Mouse (Mus musculus) thymus, postnatal 4 days (tissue): ENCODE results near the gene Ccdc141.

Source experiments
- DNase-seq: peaks from one replicate; pipeline ENCODE4 v3.0.0; 2021

Gene Ccdc141

DNA sequence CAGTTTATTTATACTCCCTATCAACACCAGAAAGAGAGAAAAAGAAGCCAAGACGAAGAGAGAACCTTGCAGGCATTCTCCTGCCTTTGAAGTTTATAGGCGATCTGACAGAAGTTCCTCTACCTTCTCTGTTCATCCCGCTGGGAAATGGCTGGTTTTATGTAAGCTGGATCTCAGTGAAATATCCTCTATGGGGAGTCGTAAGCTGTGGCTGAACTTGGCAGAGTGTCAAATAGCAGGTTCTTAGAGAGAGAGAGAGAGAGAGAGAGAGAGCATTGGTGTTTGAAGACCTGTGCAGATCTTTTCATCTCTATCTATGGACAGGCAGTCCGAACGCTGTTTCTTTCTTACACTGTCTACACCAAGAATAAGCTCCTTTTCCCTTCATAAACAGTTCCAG is 2.9 kb upstream of the Ccdc141 start:
- DNase-seq = no peak

DNA sequence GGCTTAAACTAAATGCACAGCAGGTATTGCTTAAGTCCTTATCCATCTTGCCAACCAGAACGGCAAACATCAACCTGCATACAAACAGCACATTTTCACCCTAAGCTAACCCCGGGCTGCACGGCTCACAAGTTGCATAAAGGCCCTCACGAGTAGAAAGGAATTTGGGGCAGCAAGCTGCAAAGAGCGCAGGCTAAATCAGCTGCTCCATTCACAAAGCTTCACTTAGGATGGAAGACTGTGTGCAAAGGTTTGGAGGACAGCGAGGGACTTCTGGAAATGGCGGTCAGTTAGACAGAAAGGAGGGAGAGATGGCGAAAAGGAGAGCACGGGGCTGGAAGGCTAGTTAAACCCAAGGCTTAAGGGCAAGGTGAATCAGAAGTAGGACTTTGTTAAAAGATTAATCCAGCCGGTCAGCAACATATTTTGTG is 1.8 kb upstream of the Ccdc141 start:
- DNase-seq = no peak

- peak; percentile 12 for DNase-seq
These were observed 1.2 kb upstream of the Ccdc141 start for GRCm38 (mm10) chr2:77171444-77172240.

DNA sequence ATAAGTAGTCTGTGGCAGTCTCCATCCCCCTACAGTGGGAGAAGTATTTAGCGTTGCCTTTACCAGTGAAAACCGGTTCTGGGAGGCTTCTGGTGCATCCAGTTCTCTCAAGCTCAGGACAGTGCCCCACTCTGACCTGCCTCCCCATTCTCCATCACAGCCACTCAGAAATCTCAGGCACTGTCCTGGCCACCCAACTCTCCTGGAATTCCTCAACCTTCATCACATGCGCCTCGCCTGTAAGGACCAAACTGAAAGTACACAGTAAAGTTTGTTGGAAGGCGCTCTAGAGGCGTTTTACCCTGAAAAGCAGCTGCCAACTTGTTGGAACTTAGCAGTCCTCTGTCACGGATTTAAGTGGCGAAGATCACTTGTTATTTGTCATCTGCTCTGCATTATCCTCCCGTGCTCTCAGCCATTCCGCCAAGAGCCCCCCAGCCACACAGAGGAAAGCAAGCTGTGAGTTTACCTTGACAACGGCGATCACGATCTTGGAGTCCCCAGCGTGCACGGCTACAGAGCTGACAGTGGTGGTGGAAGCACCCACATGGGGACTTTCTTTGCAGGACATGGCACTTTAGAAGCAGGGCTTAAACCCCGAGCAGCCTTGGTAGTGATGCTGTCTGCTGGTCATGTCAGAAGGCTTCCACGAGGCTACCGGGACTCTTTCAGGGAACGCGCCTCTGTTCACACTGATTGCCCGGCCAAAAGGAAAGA is 362 bp downstream of the Ccdc141 start:
- peak; percentile 54 for DNase-seq

DNA sequence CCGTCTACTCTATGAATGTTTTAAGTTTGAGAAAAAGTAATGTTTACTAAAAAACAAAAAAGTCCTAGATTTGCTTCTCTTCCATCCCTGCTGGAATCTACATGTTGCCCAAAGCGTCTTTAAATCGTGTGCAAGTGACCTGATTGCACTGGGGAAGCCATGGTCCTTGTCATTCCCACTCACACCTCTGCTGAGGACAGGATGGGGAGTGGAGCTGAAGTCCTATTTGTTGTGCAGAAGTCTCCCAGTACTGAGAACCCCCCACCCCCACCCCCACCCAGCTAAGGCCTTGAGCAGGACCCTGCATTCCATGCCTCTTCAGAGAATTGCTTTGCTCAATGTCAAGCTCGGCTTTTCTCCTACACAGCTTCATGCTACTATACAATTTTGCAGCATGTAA is 1.2 kb downstream of the Ccdc141 start:
- DNase-seq = no peak

DNA sequence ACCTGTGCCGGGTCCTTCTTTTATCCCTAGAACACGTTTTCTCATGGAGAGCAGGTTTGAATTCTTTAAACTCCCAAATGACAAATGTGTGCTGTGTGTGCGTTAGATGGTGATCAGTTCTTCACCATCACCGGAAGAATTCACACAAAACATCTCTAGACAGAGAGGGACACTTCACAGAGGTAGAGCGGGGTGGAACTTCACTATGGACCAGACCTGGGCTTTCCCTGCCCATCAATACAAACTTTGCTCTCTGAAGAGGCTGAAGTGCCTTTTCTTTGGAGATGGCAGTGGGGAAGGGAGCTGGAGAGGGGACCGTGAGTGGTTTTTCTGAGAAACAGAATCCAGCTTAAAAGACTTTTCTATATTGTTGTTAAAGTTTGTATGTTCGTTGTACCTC is 1.7 kb downstream of the Ccdc141 start:
- no peak for DNase-seq

GRCm38 (mm10) chr2:77168081-77168685 is 2.3 kb downstream of the Ccdc141 start:
- DNase-seq = no peak

- no peak for DNase-seq
These were observed 4.1 kb downstream of the Ccdc141 start for GRCm38 (mm10) chr2:77166366-77166765.

DNA sequence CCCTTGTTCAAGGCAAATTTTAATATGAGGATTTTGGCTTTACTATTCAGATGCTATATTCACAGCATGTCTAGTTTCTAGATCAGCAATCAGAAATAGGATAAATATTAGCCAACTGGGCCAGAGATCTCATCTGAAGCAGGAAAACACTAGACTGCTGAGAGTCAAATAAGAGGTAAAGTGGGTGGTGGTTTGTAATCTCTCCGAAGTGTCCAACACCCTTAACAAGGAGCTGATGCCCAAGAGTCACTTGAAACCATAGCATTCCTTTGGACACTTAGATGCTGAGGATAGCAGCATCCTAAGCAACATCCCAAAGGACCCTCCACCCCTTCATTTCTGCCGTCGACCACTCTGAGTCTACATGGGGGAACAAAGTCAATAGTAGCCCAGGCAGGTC is 5.8 kb downstream of the Ccdc141 start:
- DNase-seq = no peak

DNA sequence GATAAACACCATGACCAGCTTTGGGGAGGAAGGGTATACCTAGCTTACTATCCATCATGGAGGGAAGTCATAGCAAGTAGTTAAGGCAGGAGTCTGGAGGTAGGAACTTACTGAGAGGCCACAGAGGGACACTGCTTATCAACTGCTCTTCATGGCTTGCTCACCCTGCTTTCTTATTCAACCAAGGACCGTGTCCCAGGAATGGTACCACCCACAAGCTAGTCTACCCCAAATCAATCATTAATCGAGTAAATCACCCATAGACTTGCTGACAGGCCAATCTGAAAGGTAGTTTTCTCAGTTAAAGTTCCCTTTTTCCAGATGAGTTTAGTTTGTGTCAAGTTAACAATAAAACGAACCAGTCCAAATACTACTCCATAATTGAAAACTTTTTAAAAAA is 7.1 kb downstream of the Ccdc141 start:
- no peak for DNase-seq

- DNase-seq = no peak
These were observed 8.3 kb downstream of the Ccdc141 start for GRCm38 (mm10) chr2:77162135-77162534.

DNA sequence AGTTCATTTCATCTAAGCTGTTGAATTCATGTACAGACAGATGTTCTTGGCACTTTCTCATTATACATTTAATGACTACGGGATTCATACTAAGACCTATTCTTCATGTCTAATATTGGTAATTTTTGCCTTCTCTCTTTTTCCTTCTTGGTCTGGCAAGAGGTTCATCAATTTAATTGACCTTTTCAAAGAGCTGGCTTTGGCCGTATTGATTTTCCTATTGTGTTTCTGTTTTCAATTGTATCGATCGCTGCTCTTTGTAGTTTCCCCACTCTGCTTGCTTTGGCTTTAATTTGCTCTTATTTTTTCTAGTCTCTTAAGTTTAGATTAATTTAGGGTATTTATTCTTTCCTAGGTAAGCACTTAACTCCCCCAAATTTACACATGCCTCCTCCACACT is 12.9 kb downstream of the Ccdc141 start:
- DNase-seq = no peak

DNA sequence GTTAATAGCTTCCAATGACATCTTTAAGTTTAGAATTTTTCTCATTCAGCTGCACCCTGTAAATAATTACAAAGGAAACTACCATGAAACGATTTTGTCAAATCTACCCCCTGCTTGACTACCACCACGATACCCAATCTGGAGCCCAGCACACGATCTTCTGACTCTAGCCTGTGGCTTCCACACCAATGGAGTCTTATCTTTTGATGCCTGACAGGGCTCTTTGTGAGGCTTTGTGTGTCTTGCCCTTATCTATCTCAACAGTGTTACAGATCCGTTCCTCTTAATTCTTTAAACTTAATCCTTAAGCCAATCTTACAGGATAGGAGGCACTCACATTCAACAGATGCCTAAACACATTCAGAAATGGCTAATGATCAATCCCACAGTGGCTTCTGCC is 16.4 kb downstream of the Ccdc141 start:
- DNase-seq = no peak

DNA sequence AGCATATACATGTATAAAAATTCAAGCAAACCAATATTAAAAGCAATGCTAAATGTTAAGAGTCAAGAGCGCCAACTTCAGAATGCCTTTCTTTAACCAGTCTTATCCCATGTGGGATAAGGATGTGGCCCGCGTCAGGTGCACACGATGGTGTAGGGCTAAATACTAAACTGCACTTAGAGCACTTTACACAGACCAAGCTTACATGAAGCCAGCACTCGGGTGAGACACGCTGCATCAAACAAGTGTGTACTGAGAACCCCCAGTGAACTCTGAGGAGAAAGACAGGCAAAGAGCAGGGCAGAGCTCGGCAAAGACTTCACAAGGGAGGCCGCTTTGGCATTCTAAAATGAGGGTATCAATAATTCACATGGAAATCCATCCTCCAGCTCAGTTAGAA is 19.2 kb downstream of the Ccdc141 start:
- no peak for DNase-seq

DNA sequence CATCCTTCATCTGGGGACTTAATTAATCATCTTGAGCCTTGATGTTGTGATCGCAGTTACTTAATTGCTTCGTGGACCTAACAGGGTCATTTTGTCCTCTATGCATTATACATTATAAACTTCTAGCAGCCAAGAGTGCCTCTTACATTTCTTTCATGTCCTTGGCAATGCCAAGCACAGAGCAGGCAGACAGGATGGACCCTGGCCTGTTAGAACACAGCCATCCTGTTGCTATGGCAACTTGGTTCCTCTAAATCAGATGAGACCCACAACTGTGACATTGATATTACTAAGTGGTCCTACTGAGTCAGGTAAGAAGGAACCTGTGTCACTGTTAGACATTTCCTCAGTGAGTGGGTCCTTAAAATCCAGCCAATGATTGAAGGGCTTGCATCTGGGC is 20.9 kb downstream of the Ccdc141 start:
- no peak for DNase-seq

GRCm38 (mm10) chr2:77148215-77148614 is 22.2 kb downstream of the Ccdc141 start:
- DNase-seq = no peak

DNA sequence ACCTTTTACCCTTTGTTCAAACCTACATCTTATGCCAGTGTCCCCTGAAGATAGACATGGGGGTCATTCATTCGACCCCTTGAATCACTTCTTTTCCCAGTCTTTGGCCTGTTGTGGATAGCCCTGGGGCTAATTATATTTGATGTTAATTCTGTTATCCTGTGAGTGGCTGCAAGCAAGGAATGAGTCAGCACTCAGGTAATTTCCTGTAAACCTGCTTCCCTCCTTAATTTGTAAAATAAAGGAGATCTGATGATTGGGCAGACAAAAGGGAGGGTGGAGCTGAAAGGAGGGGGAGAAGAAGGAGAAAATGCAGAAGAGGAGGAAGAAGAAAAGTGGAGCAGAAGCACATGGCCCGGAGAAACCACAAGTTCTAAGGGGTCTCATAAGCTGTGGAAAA is 23.5 kb downstream of the Ccdc141 start:
- no peak for DNase-seq

DNA sequence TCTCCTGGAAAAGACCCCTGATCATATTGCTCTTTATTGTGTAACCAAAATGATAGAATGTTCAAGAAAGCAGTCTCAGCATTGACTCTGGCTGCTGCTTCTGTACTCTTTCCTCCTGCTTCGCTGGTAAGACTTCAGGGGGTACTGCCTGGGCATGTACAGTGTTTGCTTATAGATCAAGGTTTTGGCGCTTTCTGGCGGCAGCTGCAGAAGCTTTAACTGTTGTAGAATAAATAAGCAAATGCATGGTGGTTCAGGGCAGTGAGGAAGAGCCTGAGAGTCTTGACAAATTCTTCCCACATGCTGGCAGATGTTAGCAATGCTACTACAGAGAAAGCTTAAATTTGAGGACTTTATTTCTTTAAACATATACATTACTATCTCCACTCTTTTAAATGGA is 24.1 kb downstream of the Ccdc141 start:
- no peak for DNase-seq

DNA sequence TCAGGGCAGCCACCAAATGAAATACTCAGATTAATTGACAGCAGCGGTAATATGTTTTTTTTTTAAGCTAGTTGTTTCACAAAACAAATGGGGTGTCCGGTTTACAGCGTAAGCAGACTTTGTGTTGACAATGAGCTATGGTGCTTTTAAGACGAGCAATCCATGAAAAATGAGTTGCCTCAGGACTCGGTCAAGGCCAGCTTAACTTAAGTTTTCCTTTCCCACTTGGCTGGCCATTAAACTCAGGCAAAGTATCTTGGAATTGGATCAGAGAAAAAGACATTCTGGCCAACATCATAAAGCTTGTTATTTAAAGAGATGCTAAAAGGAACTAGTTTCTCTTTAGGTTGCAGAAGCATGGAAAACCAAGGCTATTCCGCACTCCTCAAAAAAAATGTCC is 26.9 kb downstream of the Ccdc141 start:
- no peak for DNase-seq

DNA sequence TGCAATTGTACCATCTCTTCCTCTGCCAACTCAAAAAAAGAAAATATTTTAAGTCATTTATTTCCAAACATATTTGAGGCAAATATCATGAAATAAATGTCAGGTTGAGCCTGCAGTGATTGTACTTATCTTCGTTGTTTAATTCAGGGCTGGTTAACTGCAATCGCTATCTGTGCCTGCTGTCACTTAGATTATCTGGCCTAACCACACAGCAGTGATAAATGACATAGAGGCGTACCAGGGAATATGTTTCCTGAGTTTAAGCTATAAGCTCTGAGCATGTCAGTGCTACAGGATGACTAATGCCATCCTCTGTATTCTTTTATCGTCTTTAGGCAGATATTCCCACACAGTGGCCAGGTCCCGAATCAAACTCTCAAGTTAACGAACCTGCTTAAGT is 31.6 kb downstream of the Ccdc141 start:
- DNase-seq = no peak

GRCm38 (mm10) chr2:77134906-77135305 is 35.5 kb downstream of the Ccdc141 start:
- DNase-seq = no peak

GRCm38 (mm10) chr2:77133407-77133806 is 37.0 kb downstream of the Ccdc141 start:
- no peak for DNase-seq

- DNase-seq = no peak
These were observed 43.5 kb downstream of the Ccdc141 start for GRCm38 (mm10) chr2:77126939-77127338.

DNA sequence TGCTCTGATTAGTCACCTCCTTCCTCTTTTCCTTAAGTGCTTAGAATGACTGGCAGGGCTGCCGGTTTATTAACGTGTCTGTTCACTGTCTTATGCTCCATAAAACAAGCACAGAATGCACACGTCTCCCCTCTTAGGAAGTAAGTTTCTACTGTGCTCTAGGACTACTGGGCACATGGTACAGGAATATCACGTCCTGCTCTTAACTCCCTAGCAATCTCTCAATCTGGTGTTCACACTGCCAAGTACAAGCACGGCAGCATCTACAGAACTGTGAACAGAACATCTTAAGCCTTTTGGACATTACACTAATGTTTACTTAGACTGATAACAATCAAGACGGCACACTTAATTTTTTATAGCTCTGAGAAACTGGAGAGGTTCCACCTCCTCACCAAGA is 52.3 kb downstream of the Ccdc141 start:
- DNase-seq = no peak
